Mouse (Mus musculus) neural tube, embryonic 12.5 days (tissue): ENCODE data around the gene Tlk2. TPM values are rescaled to one million over a fixed set of nuclear protein-coding genes. Genes with fewer than 3 reads are reported as not detected.

ENCODE experiments used
- ATAC-seq: fragments of 200-750 bp; cut with Nextera tagmentation; 2 replicates; pipeline ENCODE4 v1.8.0; 2017; ENCODE audit warnings: low read depth, mild to moderate bottlenecking, moderate TSS enrichment, moderate library complexity; ENCODE audit not compliant: low FRiP score
- H3K27ac ChIP-seq: fragments of 300-500 bp; sonication (generic); 2 replicates; pipeline ENCODE4 v1.5.1; 2016
- H3K27me3 ChIP-seq: fragments of 300-500 bp; sonication (generic); replicated peaks from 2 replicates; pipeline ENCODE4 v1.6.1; 2016; ENCODE audit warnings: mild to moderate bottlenecking
- H3K36me3 ChIP-seq: fragments of 300-500 bp; sonication (generic); 2 replicates; pipeline ENCODE4 v1.6.1; 2016; ENCODE audit warnings: mild to moderate bottlenecking
- H3K4me1 ChIP-seq: fragments of 300-500 bp; sonication (generic); 2 replicates; pipeline ENCODE4 v1.6.1; 2016
- H3K4me2 ChIP-seq: fragments of 300-500 bp; sonication (generic); replicated peaks from 2 replicates; pipeline ENCODE4 v1.6.1; 2016; ENCODE audit warnings: mild to moderate bottlenecking
- H3K4me3 ChIP-seq: fragments of 300-500 bp; sonication (generic); 2 replicates; pipeline ENCODE4 v1.5.1; 2016
- H3K9ac ChIP-seq: fragments of 300-500 bp; sonication (generic); 2 replicates; pipeline ENCODE4 v1.6.1; 2016; ENCODE audit warnings: mild to moderate bottlenecking
- H3K9me3 ChIP-seq: fragments of 300-500 bp; sonication (generic); 2 replicates; pipeline ENCODE4 v1.6.1; 2016; ENCODE audit warnings: mild to moderate bottlenecking
- WGBS: fragments of 180-500 bp; shearing (Covaris S2); methylation state at CpG from one replicate; pipeline ENCODE4 v1.1.7; 2016; 5-methylcytosine and 5-hydroxymethylcytosine counted together
- polyA plus RNA-seq: library from polyadenylated mRNA; unstranded; fragments of >200 nt; fragmentation: Nextera tagmentation; extraction: Ambion mirVana; gene quantifications from 2 replicates; pipeline ENCODE4 v1.2.1, GENCODE M21; 2016

The Tlk2 gene
- polyA plus RNA-seq, 1 experiment from 2014 or later, result 25.4 TPM

GRCm38 (mm10) chr11:105151226-105152016 is 27.2 kb upstream of the Tlk2 start:
- Histone ChIP-seq H3K9me3 (no peaks in the 10 kb centered on the region), H3K27me3 (no peaks in the 10 kb centered on the region), H3K4me2 (peak overlapping the region; percentile 37), H3K27ac (no peak overlapping the region), H3K4me1 (peaks cover 7% of the 10 kb centered on the region), H3K4me3 (no peak overlapping the region), H3K9ac (no peak overlapping the region), H3K36me3 (no peaks in the 10 kb centered on the region)
- no peak for ATAC-seq
- WGBS, result 31% methylated on average over 18 of the region's 19 CpGs

DNA sequence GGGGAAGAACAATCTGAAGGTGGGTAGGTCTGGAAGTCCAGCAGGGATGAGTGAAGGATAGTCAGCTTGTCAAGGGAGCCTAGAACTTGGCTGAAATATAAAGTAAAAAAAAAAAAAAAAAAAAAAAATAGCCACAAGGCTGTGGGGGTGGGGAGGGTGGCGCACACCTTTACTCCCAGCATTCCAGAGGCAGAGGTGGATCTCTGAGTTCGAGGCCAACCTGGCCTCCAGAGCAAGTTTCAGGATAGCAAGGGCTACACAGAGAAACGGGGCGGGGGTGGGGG is 26.6 kb upstream of the Tlk2 start:
- Histone ChIP-seq H3K36me3 (no peaks in the 10 kb centered on the region), H3K9me3 (no peaks in the 10 kb centered on the region), H3K9ac (no peak overlapping the region), H3K4me2 (no peak overlapping the region; the same call in 1 of the 2 replicates), H3K4me1 (peaks cover 7% of the 10 kb centered on the region), H3K27ac (no peak overlapping the region), H3K4me3 (no peak overlapping the region), H3K27me3 (no peaks in the 10 kb centered on the region)
- ATAC-seq, result no peak
- 60% methylated on average over 2 of the region's 4 CpGs for WGBS

DNA sequence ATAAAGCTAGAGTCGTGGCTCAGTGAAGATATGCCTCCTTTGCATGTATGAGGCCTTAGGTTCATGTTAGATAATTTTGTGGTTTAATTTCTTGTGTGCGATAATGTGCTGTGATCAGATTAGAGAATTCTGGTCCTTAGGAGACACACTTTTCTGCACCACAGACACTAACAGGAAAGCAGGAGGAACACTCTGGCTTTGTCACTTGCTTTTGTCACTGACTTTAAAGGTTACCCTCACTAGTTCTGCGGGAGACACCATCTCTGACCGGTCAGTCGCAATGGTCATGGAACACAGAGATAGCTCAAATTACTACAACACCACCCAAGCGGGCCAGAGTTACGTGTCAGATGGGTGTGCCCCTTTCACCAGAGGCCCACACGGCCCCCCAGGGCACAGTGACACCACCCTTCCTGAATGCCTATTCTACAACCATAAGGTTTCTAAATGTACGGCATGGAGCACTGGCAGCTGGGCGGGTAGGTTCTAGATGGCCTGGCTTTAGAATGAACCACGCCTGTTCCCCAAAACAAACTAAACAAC is 26.2 kb upstream of the Tlk2 start:
- Histone ChIP-seq H3K9me3 (no peaks in the 10 kb centered on the region), H3K36me3 (no peaks in the 10 kb centered on the region), H3K4me1 (peaks cover 7% of the 10 kb centered on the region), H3K9ac (no peak overlapping the region), H3K4me3 (no peak overlapping the region), H3K4me2 (no peak overlapping the region), H3K27me3 (no peaks in the 10 kb centered on the region), H3K27ac (no peak overlapping the region)
- 79% methylated on average over 11 of the region's 11 CpGs for WGBS
- ATAC-seq, result no peak

DNA sequence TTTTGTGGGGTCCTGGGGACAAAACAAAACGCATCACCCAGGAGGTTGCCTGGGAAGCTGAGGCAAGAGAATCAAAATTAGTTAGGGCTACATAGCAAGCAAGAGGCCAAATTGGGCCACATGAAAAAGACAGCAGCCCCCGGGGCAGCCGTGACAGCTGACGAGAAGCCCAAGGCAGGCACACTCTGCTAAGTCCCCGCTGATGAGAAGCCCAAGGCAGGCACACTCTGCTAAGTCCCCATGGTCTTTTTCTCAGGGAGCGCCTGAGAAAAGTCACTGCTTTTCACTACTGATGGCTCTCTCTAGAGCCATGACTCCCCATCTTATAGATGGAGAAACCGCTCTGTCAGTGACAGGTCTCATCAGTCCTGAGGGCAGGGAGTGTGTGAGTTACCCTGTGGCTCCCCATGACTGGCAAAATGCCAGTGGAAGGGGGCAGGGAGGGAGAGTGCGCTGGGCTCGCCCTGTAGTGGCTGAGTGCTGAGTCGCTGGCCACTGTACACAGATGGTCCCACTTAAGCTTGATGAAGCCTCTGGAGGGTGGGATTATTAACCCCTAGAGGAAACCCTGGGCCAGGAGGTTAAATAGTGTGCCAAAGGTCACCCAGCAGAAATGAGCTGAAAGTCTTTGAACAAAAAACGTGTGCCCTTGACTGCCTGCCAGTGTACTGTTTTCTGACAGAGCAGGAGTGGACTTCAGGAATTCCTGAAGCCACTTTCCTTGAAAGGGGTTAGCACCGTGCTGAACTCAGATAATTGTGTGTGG is 25.4 kb upstream of the Tlk2 start:
- H3K4me3 ChIP-seq, result no peak overlapping the region
- H3K27ac ChIP-seq, result no peak overlapping the region
- peak overlapping the region; percentile 18; the same call in 1 of the 2 replicates for H3K4me2 ChIP-seq
- H3K36me3 ChIP-seq, result no peaks in the 10 kb centered on the region
- no peak overlapping the region for H3K9ac ChIP-seq
- H3K27me3 ChIP-seq, result no peaks in the 10 kb centered on the region
- peaks cover 7% of the 10 kb centered on the region for H3K4me1 ChIP-seq
- H3K9me3 ChIP-seq, result no peaks in the 10 kb centered on the region
- ATAC-seq, result peak; percentile 58; the same call in 1 of the 2 replicates
- 41% methylated on average over 12 of the region's 12 CpGs for WGBS

- no peak overlapping the region for H3K4me3 ChIP-seq
- no peak overlapping the region for H3K27ac ChIP-seq
- H3K27me3 ChIP-seq, result no peaks in the 10 kb centered on the region
- no peak for ATAC-seq
- 83% methylated on average over 4 of the region's 4 CpGs for WGBS
- no peaks in the 10 kb centered on the region for H3K9me3 ChIP-seq
- H3K4me2 ChIP-seq, result no peak overlapping the region
- H3K4me1 ChIP-seq, result peaks cover 7% of the 10 kb centered on the region
- H3K9ac ChIP-seq, result no peak overlapping the region
- H3K36me3 ChIP-seq, result no peaks in the 10 kb centered on the region
Observed at GRCm38 (mm10) chr11:105155915-105156314, 22.7 kb upstream of the Tlk2 start.

GRCm38 (mm10) chr11:105156748-105157267 is 21.8 kb upstream of the Tlk2 start:
- no peak overlapping the region for H3K27ac ChIP-seq
- no peak overlapping the region for H3K4me3 ChIP-seq
- H3K4me1 ChIP-seq, result peaks cover 7% of the 10 kb centered on the region
- H3K27me3 ChIP-seq, result no peaks in the 10 kb centered on the region
- no peaks in the 10 kb centered on the region for H3K36me3 ChIP-seq
- 84% methylated on average over 19 of the region's 19 CpGs for WGBS
- H3K4me2 ChIP-seq, result no peak overlapping the region
- ATAC-seq, result no peak
- no peaks in the 10 kb centered on the region for H3K9me3 ChIP-seq
- H3K9ac ChIP-seq, result no peak overlapping the region

DNA sequence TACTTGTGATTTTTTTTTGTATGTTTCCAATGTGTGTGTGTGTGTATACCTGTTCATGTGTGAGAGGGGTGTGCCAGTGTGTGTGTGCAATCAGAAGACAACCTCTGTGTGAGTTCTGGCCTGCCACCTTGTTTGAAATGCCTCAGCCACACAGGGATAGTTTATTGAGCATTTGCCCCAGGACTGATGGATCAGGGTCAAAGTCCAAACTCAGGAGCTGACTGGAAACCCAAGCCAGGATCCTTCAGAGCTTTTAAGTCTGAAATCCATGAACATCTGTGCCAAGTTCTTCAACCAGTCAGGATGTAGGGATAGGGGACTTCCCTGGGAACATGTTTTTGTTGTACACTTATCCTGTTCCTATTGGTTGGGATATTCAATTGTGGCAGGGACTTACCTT is 20.6 kb upstream of the Tlk2 start:
- Histone ChIP-seq H3K27me3 (no peaks in the 10 kb centered on the region), H3K9ac (no peak overlapping the region), H3K4me3 (no peak overlapping the region), H3K9me3 (peaks cover 6% of the 10 kb centered on the region; the same call in 1 of the 2 replicates), H3K36me3 (no peaks in the 10 kb centered on the region), H3K4me1 (peaks cover 6% of the 10 kb centered on the region), H3K27ac (no peak overlapping the region), H3K4me2 (no peak overlapping the region)
- no peak for ATAC-seq

- 61% methylated on average over 6 of the region's 6 CpGs for WGBS
- ATAC-seq, result no peak
- no peak overlapping the region for H3K4me2 ChIP-seq
- H3K36me3 ChIP-seq, result no peaks in the 10 kb centered on the region
- no peak overlapping the region for H3K4me3 ChIP-seq
- peaks cover 12% of the 10 kb centered on the region for H3K9me3 ChIP-seq
- H3K27me3 ChIP-seq, result no peaks in the 10 kb centered on the region
- no peak overlapping the region for H3K27ac ChIP-seq
- no peaks in the 10 kb centered on the region for H3K4me1 ChIP-seq
- H3K9ac ChIP-seq, result no peak overlapping the region
Observed at GRCm38 (mm10) chr11:105159673-105160360, 18.8 kb upstream of the Tlk2 start.

DNA sequence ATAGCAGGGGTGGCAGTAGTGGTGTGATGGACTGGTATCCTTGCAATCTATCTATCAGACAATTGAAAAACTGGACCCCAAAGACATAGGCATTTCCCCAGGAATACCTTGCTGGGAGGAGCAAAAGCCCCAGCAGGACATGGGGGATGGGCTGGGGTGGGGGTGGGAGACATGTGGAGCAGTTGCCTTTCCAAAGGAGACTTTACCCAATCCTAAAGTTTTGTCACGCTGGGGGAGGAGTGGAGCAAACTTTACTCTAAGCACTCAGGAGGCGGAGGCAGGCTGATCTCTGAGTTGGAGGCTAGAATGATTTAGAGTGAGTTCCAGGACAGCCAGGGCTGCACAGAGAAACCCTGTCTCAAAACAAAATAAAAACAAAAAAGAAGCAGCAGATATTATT is 17.2 kb upstream of the Tlk2 start:
- no peaks in the 10 kb centered on the region for H3K36me3 ChIP-seq
- ATAC-seq, result no peak

GRCm38 (mm10) chr11:105164516-105165510 is 13.8 kb upstream of the Tlk2 start:
- Histone ChIP-seq H3K9ac (no peak overlapping the region), H3K4me3 (no peak overlapping the region), H3K9me3 (peaks cover 28% of the 10 kb centered on the region), H3K27me3 (no peaks in the 10 kb centered on the region), H3K36me3 (no peaks in the 10 kb centered on the region), H3K27ac (no peak overlapping the region), H3K4me1 (no peaks in the 10 kb centered on the region), H3K4me2 (no peak overlapping the region)
- ATAC-seq, result no peak
- WGBS, result 86% methylated on average over 69 of the region's 69 CpGs

More for the DNA sequence above, 17.2 kb upstream of the Tlk2 start:
- H3K9me3 ChIP-seq, result peaks cover 28% of the 10 kb centered on the region
- H3K9ac ChIP-seq, result no peak overlapping the region
- 82% methylated on average over 2 of the region's 2 CpGs for WGBS
- H3K27ac ChIP-seq, result no peak overlapping the region
- H3K4me2 ChIP-seq, result no peak overlapping the region
- no peaks in the 10 kb centered on the region for H3K4me1 ChIP-seq
- H3K27me3 ChIP-seq, result no peaks in the 10 kb centered on the region
- no peak overlapping the region for H3K4me3 ChIP-seq

GRCm38 (mm10) chr11:105166780-105167179 is 11.8 kb upstream of the Tlk2 start:
- no peaks in the 10 kb centered on the region for H3K4me1 ChIP-seq

More at GRCm38 (mm10) chr11:105166780-105167179, 11.8 kb upstream of the Tlk2 start:
- Histone ChIP-seq H3K36me3 (no peaks in the 10 kb centered on the region), H3K27ac (no peak overlapping the region), H3K4me3 (no peak overlapping the region), H3K4me2 (no peak overlapping the region), H3K9me3 (peaks cover 28% of the 10 kb centered on the region), H3K27me3 (no peaks in the 10 kb centered on the region), H3K9ac (no peak overlapping the region)
- ATAC-seq, result no peak
- WGBS, result 88% methylated on average over 10 of the region's 10 CpGs
